Mouse (Mus musculus): ENCODE measurements around the gene Pheta1.

The Pheta1 gene

GRCm38 (mm10) chr5:121889819-121890362, 41.1 kb downstream of the Pheta1 start:
- no peak for DNase-seq (ENCODE audit: low spot score)

- DNase-seq (ENCODE audit: low spot score): no peak
Measured at GRCm38 (mm10) chr5:121890925-121891324, 42.1 kb downstream of the Pheta1 start.

GRCm38 (mm10) chr5:121892281-121892680, 43.5 kb downstream of the Pheta1 start:
- no peak for DNase-seq (ENCODE audit: low spot score)

- no peak for DNase-seq (ENCODE audit: low spot score)
Measured at GRCm38 (mm10) chr5:121893581-121893980, 44.8 kb downstream of the Pheta1 start.

- no peak for DNase-seq (ENCODE audit: low spot score)
Measured at GRCm38 (mm10) chr5:121894647-121895046, 45.9 kb downstream of the Pheta1 start.

GRCm38 (mm10) chr5:121895117-121895756, 46.5 kb downstream of the Pheta1 start:
- DNase-seq (ENCODE audit: low spot score): no peak

- no peak for DNase-seq (ENCODE audit: low spot score)
Measured at GRCm38 (mm10) chr5:121902809-121903745, 54.3 kb downstream of the Pheta1 start.

Data from urinary bladder, postnatal 25 days (tissue).